Mouse (Mus musculus): ENCODE data around the gene Ank3. TPM values are rescaled to one million over a fixed set of nuclear protein-coding genes. Genes with fewer than 3 reads are reported as not detected.

Gene Ank3
- polyA plus RNA-seq, 1 experiment from 2014 or later = 13.4 TPM

DNA sequence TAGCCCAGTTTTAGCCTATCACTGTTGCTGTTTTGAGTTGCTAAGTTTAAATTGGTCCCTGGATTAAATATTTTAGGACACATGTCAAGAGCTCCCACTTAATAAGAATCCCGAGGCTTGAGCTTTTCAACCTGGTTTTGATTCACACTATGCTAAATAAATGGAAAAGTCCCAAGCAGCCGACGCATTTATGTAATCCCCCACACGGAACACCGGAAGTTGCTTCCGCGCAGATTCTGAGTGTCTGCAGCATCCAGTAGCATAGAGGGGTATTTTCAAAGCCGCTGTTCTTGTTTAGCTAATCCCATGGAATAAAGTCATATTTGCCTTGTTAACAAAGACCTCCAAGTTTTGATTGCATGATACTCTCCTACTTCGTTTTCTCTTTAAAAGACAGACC lies 393.8 kb downstream of the Ank3 start:
- Histone ChIP-seq H3K27ac (ENCODE audit: low read depth, low read length) (no peak overlapping the region), H3K9me3 (ENCODE audit: control insufficient read depth, low read length) (no peaks in the 10 kb centered on the region), H3K4me1 (replicated peaks; ENCODE audit: control insufficient read depth, insufficient read depth, low read length) (no peaks in the 10 kb centered on the region; the same call in 1 of the 2 replicates), H3K4me3 (ENCODE audit: low read depth, low read length) (no peak overlapping the region), H3K36me3 (ENCODE audit: control insufficient read depth, insufficient read depth, low read length) (no peaks in the 10 kb centered on the region), H3K4me2 (no peak overlapping the region), H3K27me3 (replicated peaks; ENCODE audit: control insufficient read depth, insufficient read depth, low read length) (no peaks in the 10 kb centered on the region), H3K9ac (ENCODE audit: low read depth, low read length) (no peak overlapping the region)
- DNase-seq (ENCODE audit: low spot score) = no peak
- WGBS = 83% methylated on average over 9 of the region's 9 CpGs
- no peak for ATAC-seq (replicated peaks; ENCODE audit: low FRiP score)

DNA sequence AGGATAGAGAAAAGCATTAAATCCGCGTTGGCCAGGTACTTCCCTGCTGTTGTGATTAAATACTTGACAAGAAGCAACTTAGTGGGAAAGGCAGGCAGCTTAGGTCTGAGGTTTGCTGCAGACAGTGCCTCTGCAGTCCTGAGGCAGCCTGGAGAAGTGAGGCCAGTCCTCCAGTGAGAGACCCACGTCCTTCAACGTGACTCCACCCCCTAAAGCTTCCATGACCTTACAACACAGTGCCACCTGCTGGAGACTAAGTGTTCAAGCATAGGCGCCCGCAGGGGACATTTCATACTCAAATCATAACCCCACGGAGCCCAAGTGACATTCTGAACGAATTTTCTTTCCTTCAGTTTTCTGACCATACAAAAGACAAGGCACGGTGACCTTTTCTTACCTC lies 394.5 kb downstream of the Ank3 start:
- 39% methylated on average over 9 of the region's 9 CpGs for WGBS
- Histone ChIP-seq H3K27ac (ENCODE audit: low read depth, low read length) (no peak overlapping the region), H3K4me1 (replicated peaks; ENCODE audit: control insufficient read depth, insufficient read depth, low read length) (no peaks in the 10 kb centered on the region; the same call in 1 of the 2 replicates)

DNA sequence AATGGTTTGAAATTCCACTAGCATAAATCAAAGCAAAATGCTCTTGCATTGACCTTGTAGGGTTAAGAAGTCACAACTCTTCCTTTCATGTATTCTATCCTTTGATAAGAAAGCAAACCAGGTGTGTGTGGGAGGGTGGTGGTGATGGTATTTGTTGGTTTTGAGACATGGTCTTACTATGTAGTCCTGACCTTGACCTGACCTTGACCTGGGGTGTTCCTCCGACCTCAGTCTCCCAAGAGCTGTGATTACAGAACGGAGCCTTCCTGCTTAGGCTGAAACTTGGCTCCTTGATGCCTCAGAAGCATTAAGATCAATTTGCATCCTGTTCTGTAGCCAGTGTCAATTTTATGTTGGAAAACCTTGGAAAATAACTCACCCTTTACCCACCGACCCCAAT lies 397.1 kb downstream of the Ank3 start:
- no peaks in the 10 kb centered on the region for H3K9me3 ChIP-seq (ENCODE audit: control insufficient read depth, low read length)
- 69% methylated on average over 3 of the region's 3 CpGs for WGBS
- no peak overlapping the region for H3K9ac ChIP-seq (ENCODE audit: low read depth, low read length)
- ATAC-seq (replicated peaks; ENCODE audit: low FRiP score) (no peak), DNase-seq (ENCODE audit: low spot score) (no peak)
- H3K27me3 ChIP-seq (replicated peaks; ENCODE audit: control insufficient read depth, insufficient read depth, low read length) = no peaks in the 10 kb centered on the region
- no peaks in the 10 kb centered on the region for H3K36me3 ChIP-seq (ENCODE audit: control insufficient read depth, insufficient read depth, low read length)
- H3K4me1 ChIP-seq (replicated peaks; ENCODE audit: control insufficient read depth, insufficient read depth, low read length) = no peaks in the 10 kb centered on the region; the same call in 1 of the 2 replicates
- no peak overlapping the region for H3K4me3 ChIP-seq (ENCODE audit: low read depth, low read length)
- H3K27ac ChIP-seq (ENCODE audit: low read depth, low read length) = no peak overlapping the region
- H3K4me2 ChIP-seq = no peak overlapping the region

More for the DNA sequence above, 394.5 kb downstream of the Ank3 start:
- DNase-seq (ENCODE audit: low spot score) (no peak), ATAC-seq (replicated peaks; ENCODE audit: low FRiP score) (peak; percentile 70)
- Histone ChIP-seq H3K27me3 (replicated peaks; ENCODE audit: control insufficient read depth, insufficient read depth, low read length) (no peaks in the 10 kb centered on the region), H3K9ac (ENCODE audit: low read depth, low read length) (no peak overlapping the region), H3K36me3 (ENCODE audit: control insufficient read depth, insufficient read depth, low read length) (no peaks in the 10 kb centered on the region), H3K4me2 (no peak overlapping the region), H3K4me3 (ENCODE audit: low read depth, low read length) (no peak overlapping the region), H3K9me3 (ENCODE audit: control insufficient read depth, low read length) (no peaks in the 10 kb centered on the region)

DNA sequence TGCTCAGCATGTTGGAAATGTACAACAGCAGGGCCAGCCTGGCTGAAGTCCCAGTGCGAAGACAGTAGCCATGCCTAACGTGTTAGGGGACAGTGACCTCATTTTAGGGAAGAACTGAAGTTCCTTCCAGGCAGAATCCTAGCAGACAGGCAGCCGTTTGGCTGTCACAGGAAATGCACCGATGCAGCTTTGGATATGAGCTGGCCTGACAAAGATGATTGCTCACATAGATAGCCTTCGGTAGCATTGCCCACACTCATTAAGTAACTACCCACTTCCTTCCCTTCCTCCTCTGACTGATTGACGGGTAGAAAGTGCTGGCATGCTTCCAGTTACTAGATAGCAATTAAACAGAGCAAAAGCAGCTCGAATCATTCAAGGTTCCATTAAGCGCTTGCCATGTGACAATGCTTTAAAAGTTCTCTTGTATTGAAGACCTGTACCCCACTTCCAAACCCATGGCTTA lies 397.9 kb downstream of the Ank3 start:
- no peak for ATAC-seq (replicated peaks; ENCODE audit: low FRiP score)
- WGBS = 30% methylated on average over 8 of the region's 8 CpGs
- no peak overlapping the region for H3K27ac ChIP-seq (ENCODE audit: low read depth, low read length)

DNA sequence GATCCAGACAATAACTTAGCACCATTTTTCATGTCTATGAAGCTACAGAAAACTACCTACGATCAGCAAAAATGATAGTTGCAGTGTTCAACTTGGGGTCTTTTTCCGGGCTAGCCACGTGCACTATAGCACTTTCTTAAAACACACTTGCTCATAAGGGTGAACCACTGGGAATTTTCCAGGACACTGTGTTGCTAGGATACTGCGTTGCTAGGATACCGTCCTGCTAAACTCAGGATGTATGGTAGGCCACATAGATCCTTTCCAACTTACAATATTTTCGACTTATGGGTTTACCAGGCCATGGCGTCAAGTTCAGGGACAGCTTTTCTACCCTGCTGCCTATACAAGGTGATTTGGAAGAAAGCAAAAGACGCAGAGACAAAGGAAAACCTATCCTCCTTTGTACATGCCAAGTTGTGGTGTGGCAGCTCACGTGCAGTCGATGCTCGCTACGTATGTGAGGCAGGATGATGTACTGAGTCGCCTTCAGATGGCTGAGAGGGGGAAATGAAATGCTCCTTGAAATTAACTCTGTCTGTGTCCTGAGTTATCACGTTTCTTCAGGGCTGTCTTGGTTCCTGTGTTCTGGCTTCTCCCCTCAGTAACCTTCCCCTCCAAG lies 404.7 kb downstream of the Ank3 start:
- 84% methylated on average over 14 of the region's 14 CpGs for WGBS
- no peaks in the 10 kb centered on the region for H3K36me3 ChIP-seq (ENCODE audit: control insufficient read depth, insufficient read depth, low read length)
- H3K4me1 ChIP-seq (replicated peaks; ENCODE audit: control insufficient read depth, insufficient read depth, low read length) = no peaks in the 10 kb centered on the region
- DNase-seq (ENCODE audit: low spot score) (no peak), ATAC-seq (replicated peaks; ENCODE audit: low FRiP score) (no peak)
- no peak overlapping the region for H3K4me3 ChIP-seq (ENCODE audit: low read depth, low read length)
- no peak overlapping the region for H3K4me2 ChIP-seq
- H3K27me3 ChIP-seq (replicated peaks; ENCODE audit: control insufficient read depth, insufficient read depth, low read length) = no peaks in the 10 kb centered on the region
- H3K9ac ChIP-seq (ENCODE audit: low read depth, low read length) = no peak overlapping the region
- no peaks in the 10 kb centered on the region for H3K9me3 ChIP-seq (ENCODE audit: control insufficient read depth, low read length)
- no peak overlapping the region for H3K27ac ChIP-seq (ENCODE audit: low read depth, low read length)

More for the DNA sequence above, 397.9 kb downstream of the Ank3 start:
- no peak overlapping the region for H3K4me3 ChIP-seq (ENCODE audit: low read depth, low read length)
- H3K4me1 ChIP-seq (replicated peaks; ENCODE audit: control insufficient read depth, insufficient read depth, low read length) = no peaks in the 10 kb centered on the region; the same call in 1 of the 2 replicates
- no peak overlapping the region for H3K4me2 ChIP-seq
- DNase-seq (ENCODE audit: low spot score) = no peak
- no peaks in the 10 kb centered on the region for H3K27me3 ChIP-seq (replicated peaks; ENCODE audit: control insufficient read depth, insufficient read depth, low read length)
- no peaks in the 10 kb centered on the region for H3K9me3 ChIP-seq (ENCODE audit: control insufficient read depth, low read length)
- H3K36me3 ChIP-seq (ENCODE audit: control insufficient read depth, insufficient read depth, low read length) = no peaks in the 10 kb centered on the region
- no peak overlapping the region for H3K9ac ChIP-seq (ENCODE audit: low read depth, low read length)

DNA sequence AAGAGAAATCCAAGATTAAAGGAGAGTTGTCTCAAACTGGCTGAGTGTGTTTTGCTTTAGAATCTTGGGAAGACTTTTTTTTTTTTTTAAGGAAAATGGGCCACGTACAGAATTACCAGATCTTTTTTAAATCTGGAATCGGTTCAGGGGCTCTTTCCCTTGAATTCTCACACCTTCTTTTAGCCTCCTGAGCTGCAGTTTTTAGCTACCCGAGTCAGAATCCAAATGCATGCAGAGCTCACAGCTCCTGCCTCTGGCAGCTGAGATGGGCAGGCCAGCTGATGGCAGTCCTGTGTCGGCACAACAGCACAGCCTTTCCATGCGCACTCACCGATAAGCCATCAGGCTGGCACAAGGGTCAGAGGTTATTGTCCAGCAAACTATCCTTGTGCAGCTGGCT lies 406.0 kb downstream of the Ank3 start:
- Histone ChIP-seq H3K4me2 (no peak overlapping the region), H3K9ac (ENCODE audit: low read depth, low read length) (no peak overlapping the region), H3K27me3 (replicated peaks; ENCODE audit: control insufficient read depth, insufficient read depth, low read length) (no peaks in the 10 kb centered on the region), H3K4me1 (replicated peaks; ENCODE audit: control insufficient read depth, insufficient read depth, low read length) (no peaks in the 10 kb centered on the region), H3K9me3 (ENCODE audit: control insufficient read depth, low read length) (no peaks in the 10 kb centered on the region), H3K36me3 (ENCODE audit: control insufficient read depth, insufficient read depth, low read length) (no peaks in the 10 kb centered on the region), H3K27ac (ENCODE audit: low read depth, low read length) (no peak overlapping the region), H3K4me3 (ENCODE audit: low read depth, low read length) (no peak overlapping the region)
- ATAC-seq (replicated peaks; ENCODE audit: low FRiP score) (no peak), DNase-seq (ENCODE audit: low spot score) (no peak)
- 80% methylated on average over 6 of the region's 6 CpGs for WGBS

DNA sequence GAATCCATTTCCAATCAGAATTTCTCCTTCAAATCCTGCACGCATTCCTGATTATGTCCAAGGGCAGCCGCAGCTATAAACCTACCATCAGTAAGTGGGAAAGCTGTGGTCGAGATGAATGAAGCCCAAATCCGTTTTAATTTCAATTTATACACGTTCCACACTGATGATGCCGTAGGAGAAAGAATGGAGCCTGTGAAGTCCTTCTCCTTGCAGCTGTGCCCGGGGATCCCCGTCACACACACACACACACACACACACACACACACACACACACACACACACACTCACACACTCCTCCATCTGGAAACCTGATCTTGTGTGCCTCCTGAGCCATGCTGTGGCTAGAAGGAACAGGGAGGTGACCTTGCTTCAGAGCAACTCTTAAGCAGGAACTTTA lies 412.2 kb downstream of the Ank3 start:
- Histone ChIP-seq H3K36me3 (ENCODE audit: control insufficient read depth, insufficient read depth, low read length) (no peaks in the 10 kb centered on the region), H3K4me2 (no peak overlapping the region), H3K27me3 (replicated peaks; ENCODE audit: control insufficient read depth, insufficient read depth, low read length) (no peaks in the 10 kb centered on the region), H3K9ac (ENCODE audit: low read depth, low read length) (no peak overlapping the region), H3K4me1 (replicated peaks; ENCODE audit: control insufficient read depth, insufficient read depth, low read length) (no peaks in the 10 kb centered on the region), H3K4me3 (ENCODE audit: low read depth, low read length) (no peak overlapping the region), H3K27ac (ENCODE audit: low read depth, low read length) (no peak overlapping the region), H3K9me3 (ENCODE audit: control insufficient read depth, low read length) (no peaks in the 10 kb centered on the region)
- DNase-seq (ENCODE audit: low spot score) = no peak
- WGBS = 82% methylated on average over 8 of the region's 8 CpGs
- ATAC-seq (replicated peaks; ENCODE audit: low FRiP score) = no peak

DNA sequence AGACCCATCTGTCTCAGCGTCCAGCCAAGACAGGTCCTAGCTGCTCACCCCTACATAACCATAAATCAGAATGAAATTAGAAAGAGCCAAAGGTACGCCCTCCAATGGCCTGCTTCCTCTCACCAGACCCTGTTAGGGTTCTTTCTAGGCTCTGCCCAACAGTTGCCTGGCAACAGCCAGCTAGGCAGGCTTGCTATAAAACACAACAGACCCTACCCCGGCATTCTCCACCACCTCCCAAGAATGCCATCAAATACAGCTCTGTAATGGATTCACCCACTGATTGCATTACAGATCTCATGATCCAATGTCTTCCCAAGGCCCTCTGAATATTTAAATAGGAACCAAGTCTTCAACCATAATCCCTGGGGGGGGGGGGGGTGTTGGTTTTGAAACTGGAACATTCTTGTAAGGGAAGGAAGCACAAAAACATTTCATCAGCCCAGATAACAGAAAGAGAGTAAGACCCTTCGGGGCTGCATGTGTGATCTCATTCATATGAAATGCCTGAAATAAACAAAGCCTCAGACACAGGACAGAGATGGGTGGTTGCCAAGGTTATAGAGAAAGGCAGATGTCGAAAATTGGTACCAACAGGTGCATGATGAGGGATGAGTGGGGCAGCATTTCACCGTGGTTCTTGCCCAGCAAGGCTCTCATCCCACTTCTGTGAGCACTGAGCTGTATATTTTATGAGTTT lies 415.4 kb downstream of the Ank3 start:
- ATAC-seq (replicated peaks; ENCODE audit: low FRiP score) (no peak), DNase-seq (ENCODE audit: low spot score) (no peak)
- H3K4me1 ChIP-seq (replicated peaks; ENCODE audit: control insufficient read depth, insufficient read depth, low read length) = no peaks in the 10 kb centered on the region
- H3K9ac ChIP-seq (ENCODE audit: low read depth, low read length) = no peak overlapping the region
- H3K27ac ChIP-seq (ENCODE audit: low read depth, low read length) = no peak overlapping the region
- no peaks in the 10 kb centered on the region for H3K27me3 ChIP-seq (replicated peaks; ENCODE audit: control insufficient read depth, insufficient read depth, low read length)
- H3K4me3 ChIP-seq (ENCODE audit: low read depth, low read length) = no peak overlapping the region
- WGBS = 74% methylated on average over 6 of the region's 6 CpGs
- H3K36me3 ChIP-seq (ENCODE audit: control insufficient read depth, insufficient read depth, low read length) = no peaks in the 10 kb centered on the region
- no peaks in the 10 kb centered on the region for H3K9me3 ChIP-seq (ENCODE audit: control insufficient read depth, low read length)
- no peak overlapping the region for H3K4me2 ChIP-seq

DNA sequence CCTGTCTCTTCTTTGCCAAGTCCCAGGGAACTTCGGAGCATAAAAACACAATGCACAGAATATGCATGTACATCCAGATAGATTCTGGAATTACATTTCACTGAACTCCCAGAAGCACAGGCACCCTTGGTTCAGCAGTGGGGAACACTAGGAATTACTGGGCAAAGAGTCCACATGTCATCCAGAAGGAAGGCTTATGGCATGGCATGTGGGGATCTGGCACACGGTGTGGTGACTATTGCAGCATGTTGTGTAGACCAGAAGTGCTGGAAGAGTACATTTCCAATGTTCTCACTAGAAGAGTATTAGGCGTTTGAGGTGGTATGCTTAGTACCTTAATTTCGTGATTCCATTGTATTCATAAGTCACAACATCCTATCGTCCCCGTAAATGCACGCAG lies 422.7 kb downstream of the Ank3 start:
- H3K36me3 ChIP-seq (ENCODE audit: control insufficient read depth, insufficient read depth, low read length) = no peaks in the 10 kb centered on the region
- 87% methylated on average over 7 of the region's 7 CpGs for WGBS

More for the DNA sequence above, 422.7 kb downstream of the Ank3 start:
- Histone ChIP-seq H3K4me2 (no peak overlapping the region), H3K4me1 (replicated peaks; ENCODE audit: control insufficient read depth, insufficient read depth, low read length) (no peaks in the 10 kb centered on the region), H3K9me3 (ENCODE audit: control insufficient read depth, low read length) (no peaks in the 10 kb centered on the region), H3K4me3 (ENCODE audit: low read depth, low read length) (no peak overlapping the region), H3K27me3 (replicated peaks; ENCODE audit: control insufficient read depth, insufficient read depth, low read length) (no peaks in the 10 kb centered on the region), H3K27ac (ENCODE audit: low read depth, low read length) (no peak overlapping the region), H3K9ac (ENCODE audit: low read depth, low read length) (no peak overlapping the region)
- DNase-seq (ENCODE audit: low spot score) = no peak
- no peak for ATAC-seq (replicated peaks; ENCODE audit: low FRiP score)

Data from liver, embryonic 11.5 days (tissue).